Mouse (Mus musculus): Measurements from ENCODE around the gene Vmn1r205.
"Not testable (repeated sequence)": the region's sequence is repeated elsewhere in the genome, so short reads cannot be mapped to it uniquely, and the experiment has no call there.

Gene Vmn1r205

DNA sequence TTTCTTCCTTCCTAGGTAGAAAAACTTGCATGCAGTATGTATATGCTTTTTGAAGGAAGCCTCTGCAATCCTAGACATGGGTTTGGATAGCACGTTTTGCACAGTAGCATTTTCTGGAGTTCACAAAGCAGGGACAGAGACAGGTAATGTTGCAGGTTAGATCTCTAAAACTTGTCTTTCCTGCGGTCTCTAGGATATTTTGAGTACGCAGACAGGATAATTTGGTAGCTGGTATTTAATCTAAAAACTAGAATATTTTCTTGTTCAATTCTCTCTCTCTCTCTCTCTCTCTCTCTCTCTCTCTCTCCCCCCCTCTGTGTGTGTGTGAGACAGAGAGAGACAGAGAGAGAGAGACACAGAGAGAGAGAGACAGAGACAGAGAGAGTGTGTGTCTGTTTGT, at the start of gene Vmn1r205:
Gene Vmn1r205 (minus strand): TSS at position 101 of the 400 bp plus-strand sequence.
- DNase-seq: no peak

DNA sequence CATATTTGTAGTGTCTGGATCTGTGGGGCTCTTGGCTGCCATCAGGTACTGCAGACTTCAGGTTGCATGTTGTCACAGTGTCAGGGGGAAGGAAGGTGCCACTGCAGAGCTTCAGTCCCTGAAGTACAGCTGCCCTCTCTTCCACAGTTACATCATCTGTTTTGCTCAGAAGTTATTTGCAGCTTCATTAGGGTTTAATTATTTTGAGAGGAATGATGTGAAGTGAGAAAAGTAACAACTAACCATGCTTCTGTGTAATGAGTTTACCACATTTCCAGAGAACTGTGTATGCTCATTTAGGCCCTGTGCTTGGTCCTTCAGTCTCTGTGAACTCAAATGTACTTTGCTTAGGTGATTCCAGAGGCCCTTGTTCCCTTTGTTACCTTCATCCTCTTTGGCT, 31.4 kb upstream of the Vmn1r205 start, which contains the start of gene Vmn1r206:
Gene Vmn1r206 (minus strand): TSS at position 101 of the 400 bp plus-strand sequence.
- DNase-seq: not testable (repeated sequence)

DNA sequence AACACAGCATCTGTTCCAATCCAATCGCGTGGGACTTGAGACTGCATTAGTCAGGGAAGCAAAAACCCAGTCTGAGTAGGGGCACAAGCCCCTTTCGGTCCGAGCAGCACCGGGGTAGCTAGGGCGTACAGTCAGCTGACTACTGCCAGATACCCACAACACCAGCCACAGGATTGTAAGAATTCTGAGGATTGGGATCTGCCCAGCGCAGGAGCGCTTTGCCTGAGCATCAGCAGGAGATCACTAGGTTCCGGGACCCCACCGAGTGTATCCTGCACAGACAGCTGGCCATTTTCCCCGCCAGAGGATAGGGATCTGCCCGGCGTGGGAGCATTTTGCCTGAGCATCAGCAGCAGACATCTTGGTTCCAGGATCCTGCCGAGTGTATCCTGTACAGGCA, 9.5 kb downstream of the Vmn1r205 start:
- DNase-seq: not testable (repeated sequence)

DNA sequence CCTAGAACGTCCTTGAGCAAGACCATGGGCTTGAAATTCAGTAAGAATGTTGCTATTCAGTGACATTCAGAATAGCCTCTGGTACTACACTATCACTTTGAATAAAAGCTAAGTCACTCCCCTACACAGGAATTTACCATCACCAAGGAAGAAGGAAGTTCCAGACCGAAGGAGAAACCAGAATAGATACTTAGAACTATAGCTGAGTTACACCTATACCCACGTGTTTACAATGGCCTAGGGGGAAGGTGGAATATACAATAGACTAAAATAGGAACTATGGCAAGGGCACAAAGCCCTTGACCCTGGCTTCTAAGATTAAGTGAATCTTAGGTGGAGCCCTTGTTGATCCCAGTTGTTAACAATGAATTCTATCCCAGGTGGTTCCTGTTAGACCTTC, 17.9 kb downstream of the Vmn1r205 start:
- DNase-seq: not testable (repeated sequence)

DNA sequence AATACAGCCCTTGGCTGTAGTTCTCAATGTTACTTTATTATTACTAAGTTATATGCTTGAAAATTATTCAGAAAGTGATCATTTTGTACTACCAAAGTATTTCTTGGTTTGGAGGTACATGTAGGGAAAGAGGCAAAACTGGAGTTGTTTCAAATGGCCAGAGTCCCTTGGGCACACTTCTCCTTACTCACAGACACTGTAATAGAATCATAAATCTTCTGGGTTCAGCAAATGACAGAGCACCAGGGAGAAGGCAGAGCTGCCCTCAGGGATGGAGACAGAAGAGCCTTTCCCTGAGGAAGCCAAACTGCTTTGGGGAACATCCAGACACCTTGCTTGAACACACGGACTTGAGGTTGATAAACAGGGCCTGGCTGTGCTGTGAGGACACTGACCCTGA, 39.9 kb downstream of the Vmn1r205 start, which contains the start of gene Vmn1r204:
Gene Vmn1r204 (plus strand): TSS at position 301 of the 400 bp plus-strand sequence.
- not testable (repeated sequence) for DNase-seq
